Mouse (Mus musculus): Measurements from ENCODE around the gene Zscan2. TPM values are rescaled to one million over a fixed set of nuclear protein-coding genes. Genes with fewer than 3 reads are reported as not detected.

Zscan2 gene
- total and polyA plus RNA-seq, 3 experiments: 0.82 to 3.7 (median 1.7) TPM

GRCm38 (mm10) chr7:80885666-80886065, 24.9 kb downstream of the Zscan2 start:
- no peak overlapping the region for H3K4me2 ChIP-seq (ENCODE audit: insufficient read depth, low read depth, poor library complexity, severe bottlenecking)
- H3K79me2 ChIP-seq (replicated peaks; ENCODE audit: control insufficient read depth, extremely low read depth, insufficient read depth, poor library complexity, severe bottlenecking): no peaks in the 10 kb centered on the region
- DNase-seq (ENCODE audit: extremely low read depth): no peak
- in situ Hi-C loops (cut with MboI; ENCODE audit: low pct_ligation_motif_present, low pct_unique_long_range_greater_than_20kb, low sequenced_read_pairs) (loop anchor here (10.0 to 25.0 kb wide), 2 partner anchors 269 to 427 kb away; no protein-coding TSS in a partner anchor), dilution Hi-C loops (cut with MboI; ENCODE audit: extremely low pct_ligation_motif_present, extremely low pct_unique_long_range_greater_than_20kb, low sequenced_read_pairs) (no loop called here)
- H3K9ac ChIP-seq (ENCODE audit: insufficient read depth, low read depth): no peak overlapping the region
- no peak for TF ChIP-seq ZMIZ1 (IDR thresholded peaks at IDR 0.05; ENCODE audit: low read depth, low read length)
- TF ChIP-seq MAX (IDR thresholded peaks at IDR 0.05; ENCODE audit: low read length): 0 out of 2 replicates have a peak, but pooled peaks have one; percentile 31
- peak; percentile 65; the same call in 1 of the 2 replicates for TF ChIP-seq MYC (IDR thresholded peaks at IDR 0.05; ENCODE audit: low read depth, low read length)
- TF ChIP-seq RAD21 (IDR thresholded peaks at IDR 0.05; ENCODE audit: low read depth, low read length): peak; percentile 47
- no peak for TF ChIP-seq TBP (conservative IDR thresholded peaks at IDR 0.05; ENCODE audit: low read depth, low read length)
- no peak for TF ChIP-seq MAZ (IDR thresholded peaks at IDR 0.05; ENCODE audit: low read depth, low read length)
- TF ChIP-seq CTCF (conservative IDR thresholded peaks at IDR 0.05 in 1 of 2, IDR thresholded peaks at IDR 0.05 in 1 of 2; ENCODE audit: low read depth in 2 of 2, low read length in 2 of 2): peak in 1 of 2 experiments; percentile 60; a peak in 1 of 4 replicates
- peak; percentile 83 for TF ChIP-seq ZNF384 (IDR thresholded peaks at IDR 0.05; ENCODE audit: low read depth, low read length)
- no peak for TF ChIP-seq E2F4 (IDR thresholded peaks at IDR 0.05; ENCODE audit: insufficient replicate concordance, low read depth, low read length)
- TF ChIP-seq EP300 (IDR thresholded peaks at IDR 0.05; ENCODE audit: low read length): no peak
- TF ChIP-seq UBTF (IDR thresholded peaks at IDR 0.05; ENCODE audit: low read depth, low read length): no peak
- TF ChIP-seq SMC3 (IDR thresholded peaks at IDR 0.05; ENCODE audit: low read depth, low read length): peak; percentile 43; the same call in 1 of the 2 replicates
- peaks cover 6 to 26% of the 10 kb centered on the region in 2 experiments for H3K4me1 ChIP-seq (ENCODE audit: control insufficient read depth in 1 of 2, insufficient read depth in 2 of 2)
- H3K27me3 ChIP-seq (replicated peaks): no peaks in the 10 kb centered on the region
- H3K9me3 ChIP-seq (replicated peaks; ENCODE audit: low read length): no peaks in the 10 kb centered on the region
- peaks cover 16 to 27% of the 10 kb centered on the region in 2 experiments for H3K36me3 ChIP-seq (replicated peaks in 1 of 2; ENCODE audit: control insufficient read depth in 1 of 2, insufficient read depth in 1 of 2, low read length in 1 of 2)
- H3K27ac ChIP-seq (ENCODE audit: insufficient read depth, low read depth): no peak overlapping the region
- H3K4me3 ChIP-seq (replicated peaks in 1 of 3; ENCODE audit: low read depth in 2 of 3, low read length in 2 of 3, poor library complexity in 1 of 3): no peak overlapping the region

GRCm38 (mm10) chr7:80888595-80888994, 27.9 kb downstream of the Zscan2 start:
- DNase-seq (ENCODE audit: extremely low read depth): no peak
- no peak overlapping the region for H3K4me3 ChIP-seq (replicated peaks in 1 of 3; ENCODE audit: low read depth in 2 of 3, low read length in 2 of 3, poor library complexity in 1 of 3)
- in situ Hi-C loops (cut with MboI; ENCODE audit: low pct_ligation_motif_present, low pct_unique_long_range_greater_than_20kb, low sequenced_read_pairs): loop anchor here (10.0 to 25.0 kb wide), 2 partner anchors 266 to 424 kb away; no protein-coding TSS in a partner anchor
- no peak overlapping the region for H3K27ac ChIP-seq (ENCODE audit: insufficient read depth, low read depth)
- dilution Hi-C loops (cut with MboI; ENCODE audit: extremely low pct_ligation_motif_present, extremely low pct_unique_long_range_greater_than_20kb, low sequenced_read_pairs): no loop called here
- H3K27me3 ChIP-seq (replicated peaks): no peaks in the 10 kb centered on the region
- peaks cover 45 to 56% of the 10 kb centered on the region in 2 experiments for H3K36me3 ChIP-seq (replicated peaks in 1 of 2; ENCODE audit: control insufficient read depth in 1 of 2, insufficient read depth in 1 of 2, low read length in 1 of 2)
- no peak for TF ChIP-seq TCF12 (IDR thresholded peaks at IDR 0.05; ENCODE audit: low read depth, low read length)
- no peak for TF ChIP-seq E2F4 (IDR thresholded peaks at IDR 0.05; ENCODE audit: insufficient replicate concordance, low read depth, low read length)
- no peak for TF ChIP-seq ZKSCAN1 (IDR thresholded peaks at IDR 0.05; ENCODE audit: borderline replicate concordance, low read depth, low read length)
- no peak for TF ChIP-seq ETS1 (conservative IDR thresholded peaks at IDR 0.05; ENCODE audit: low read depth, low read length)
- no peak for TF ChIP-seq CHD2 (IDR thresholded peaks at IDR 0.05; ENCODE audit: low read length)
- no peak for TF ChIP-seq ZC3H11A (IDR thresholded peaks at IDR 0.05; ENCODE audit: low read depth, low read length)
- no peak for TF ChIP-seq MAFK (IDR thresholded peaks at IDR 0.05; ENCODE audit: insufficient replicate concordance, low read length)
- no peak for TF ChIP-seq RAD21 (IDR thresholded peaks at IDR 0.05; ENCODE audit: low read depth, low read length)
- TF ChIP-seq EP300 (IDR thresholded peaks at IDR 0.05; ENCODE audit: low read length): no peak
- TF ChIP-seq ZMIZ1 (IDR thresholded peaks at IDR 0.05; ENCODE audit: low read depth, low read length): no peak
- TF ChIP-seq ZNF384 (IDR thresholded peaks at IDR 0.05; ENCODE audit: low read depth, low read length): no peak
- no peak for TF ChIP-seq TBP (conservative IDR thresholded peaks at IDR 0.05; ENCODE audit: low read depth, low read length)
- H3K9me3 ChIP-seq (replicated peaks; ENCODE audit: low read length): no peaks in the 10 kb centered on the region
- no peaks in the 10 kb centered on the region for H3K79me2 ChIP-seq (replicated peaks; ENCODE audit: control insufficient read depth, extremely low read depth, insufficient read depth, poor library complexity, severe bottlenecking)
- peaks cover 0 to 13% of the 10 kb centered on the region in 2 experiments; a peak in 3 of 4 replicates for H3K4me1 ChIP-seq (ENCODE audit: control insufficient read depth in 1 of 2, insufficient read depth in 2 of 2)
- H3K9ac ChIP-seq (ENCODE audit: insufficient read depth, low read depth): no peak overlapping the region
- H3K4me2 ChIP-seq (ENCODE audit: insufficient read depth, low read depth, poor library complexity, severe bottlenecking): no peak overlapping the region

All from CH12.LX (cell line).